ENCODE assay signal across 8 mouse cellular contexts in genomic region chr11:115564064-115564809, GRCm38 (mm10). TPM values are rescaled to one million over a fixed set of nuclear protein-coding genes. Genes with fewer than 3 reads are reported as not detected.
A peak's percentile ranks its signal among the peaks of the same experiment; 100 is the strongest.
DNase-seq lines count a peak whose midpoint lies in the region; ATAC-seq and TF ChIP-seq lines count a peak whose summit lies in the region.

TSS of gene Nup85 (plus strand) at chr11:115564434.

- no peaks in the 10 kb centered on the region for H3K27me3 ChIP-seq in hindbrain, embryonic 10.5 days (ENCODE audit: insufficient read depth, poor library complexity, severe bottlenecking)
- no peaks in the 10 kb centered on the region for H3K27me3 ChIP-seq in lung, postnatal 0 days (replicated peaks; ENCODE audit: insufficient read depth, low read length)

- peak within 1 kb of the TSS; percentile 93 for H3K4me3 ChIP-seq in hindbrain, embryonic 10.5 days
- peak within 1 kb of the TSS; percentile 45 for H3K4me3 ChIP-seq in lung, postnatal 0 days (ENCODE audit: low read depth, low read length)

- H3K4me2 ChIP-seq in lung, postnatal 0 days (replicated peaks; ENCODE audit: low read depth, low read length), result peak within 1 kb of the TSS; percentile 60

- TF ChIP-seq EP300 in lung, postnatal 0 days (IDR thresholded peaks at IDR 0.05), result peak; percentile 96

- peak; percentile 95 for DNase-seq in MN1 (ENCODE audit: low spot score)
- peak; percentile 98 for DNase-seq in cerebellum, adult 9-10 months
- DNase-seq in hindbrain, embryonic 10.5 days (ENCODE audit: low spot score), result peak; percentile 97
- DNase-seq in layer of hippocampus, adult 9-11 months, result peak; percentile 97
- DNase-seq in lung, postnatal 0 days (ENCODE audit: low spot score), result peak; percentile 98
- DNase-seq in ovary, postnatal 14 days (ENCODE audit: low spot score), result peak; percentile 97
- peak; percentile 98 for DNase-seq in thymus, postnatal 14 days

- H3K9ac ChIP-seq in lung, postnatal 0 days (replicated peaks; ENCODE audit: low read depth), result peak within 1 kb of the TSS; percentile 70

- H3K27ac ChIP-seq in hindbrain, embryonic 10.5 days, result peak within 1 kb of the TSS; percentile 99
- H3K27ac ChIP-seq in lung, postnatal 0 days (ENCODE audit: low read length), result peak within 1 kb of the TSS; percentile 78

- peaks cover 21% of the 10 kb centered on the region for H3K4me1 ChIP-seq in hindbrain, embryonic 10.5 days (replicated peaks)
- H3K4me1 ChIP-seq in lung, postnatal 0 days (ENCODE audit: insufficient read depth, low read depth, low read length), result no peaks in the 10 kb centered on the region; the same call in 1 of the 2 replicates

- H3K36me3 ChIP-seq in hindbrain, embryonic 10.5 days, result peaks cover 36% of the 10 kb centered on the region
- no peaks in the 10 kb centered on the region; the same call in 1 of the 2 replicates for H3K36me3 ChIP-seq in lung, postnatal 0 days (ENCODE audit: insufficient read depth, low read length)

- ATAC-seq in frontal cortex, adult (ENCODE audit: low TSS enrichment), result peak; percentile 96
- ATAC-seq in lung, postnatal 0 days, result peak; percentile 94

- under 1% methylated on average over 42 of the region's 42 CpGs for WGBS in hindbrain, embryonic 10.5 days
- WGBS in lung, postnatal 0 days, result under 1% methylated on average over 42 of the region's 42 CpGs

- peak; percentile 37 for TF ChIP-seq CTCF in lung, postnatal 0 days (IDR thresholded peaks at IDR 0.05)

- no peaks in the 10 kb centered on the region for H3K9me3 ChIP-seq in hindbrain, embryonic 10.5 days
- H3K9me3 ChIP-seq in lung, postnatal 0 days (ENCODE audit: low read length), result no peaks in the 10 kb centered on the region

RNA-seq across cellular contexts. Expression of gene Nup85, which starts in this region (rescaled TPM):
- polyA plus RNA-seq in hindbrain, embryonic 10.5 days (2016; fragmentation: Nextera tagmentation; extraction: Ambion mirVana), result 192 and 243 TPM in 2 replicates
- 38.4 and 44.2 TPM in 2 replicates for polyA plus RNA-seq in lung, postnatal 0 days (2015; fragmentation: Nextera tagmentation; extraction: Ambion mirVana)

Comparison
In these comparisons a context has a peak if more than half of its experiments do, and no peak if none do; other contexts are left out.
1. Peak in every context shown above with its lines: DNase-seq, ATAC-seq, H3K4me3 ChIP-seq and H3K27ac ChIP-seq.